Mouse (Mus musculus): ENCODE data around the gene Mrpl38.

Mrpl38 gene

GRCm38 (mm10) chr11:116089545-116089944, 49.1 kb downstream of the Mrpl38 start:
- no peak for DNase-seq

GRCm38 (mm10) chr11:116088741-116089394, 49.8 kb downstream of the Mrpl38 start:
- DNase-seq, result peak; percentile 96

GRCm38 (mm10) chr11:116088188-116088587, 50.5 kb downstream of the Mrpl38 start:
- DNase-seq, result no peak

GRCm38 (mm10) chr11:116087194-116088130, 51.2 kb downstream of the Mrpl38 start:
- DNase-seq, result peak; percentile 99

- peak; percentile 100 for DNase-seq
Measured at GRCm38 (mm10) chr11:116086258-116087193, 52.1 kb downstream of the Mrpl38 start, which contains the start of gene Wbp2. TSS of gene Wbp2 (minus strand) at chr11:116086995.

GRCm38 (mm10) chr11:116084166-116084565, 54.5 kb downstream of the Mrpl38 start:
- DNase-seq, result no peak

- DNase-seq, result peak; percentile 92
Measured at GRCm38 (mm10) chr11:116083096-116083672, 55.5 kb downstream of the Mrpl38 start.
